Mouse (Mus musculus) midbrain, embryonic 14.5 days (tissue): ENCODE measurements at regions not wholly inside any gene's neighbourhood (a gene's known extent, or its start where the extent isn't known, plus 50 kb on each side); places are given as distances from the start of the nearest gene placed in this dataset.
A peak's percentile ranks its signal among the peaks of the same experiment; 100 is the strongest.
"Not testable (repeated sequence)": the region's sequence is repeated elsewhere in the genome, so short reads cannot be mapped to it uniquely, and the experiment has no call there.

Experiments used
- ATAC-seq: fragments of 200-750 bp; cut with Nextera tagmentation; 2 replicates; pipeline ENCODE4 v1.8.0; 2017; ENCODE audit warnings: moderate number of reproducible peaks, moderate library complexity; ENCODE audit not compliant: low FRiP score, low TSS enrichment
- DNase-seq: peaks from one replicate; pipeline ENCODE4 v3.0.0-alpha.2; 2015
- H3K27ac ChIP-seq: fragments of 300-500 bp; sonication (generic); replicated peaks from 2 replicates; pipeline ENCODE4 v1.5.1; 2014; ENCODE audit warnings: mild to moderate bottlenecking, low read depth, low read length, moderate library complexity
- H3K27me3 ChIP-seq: fragments of 300-500 bp; sonication (generic); 2 replicates; pipeline ENCODE4 v1.6.1; 2014; ENCODE audit warnings: low read length, control low read depth, mixed read lengths; ENCODE audit not compliant: control insufficient read depth, insufficient read depth
- H3K36me3 ChIP-seq: fragments of 300-500 bp; sonication (generic); 2 replicates; pipeline ENCODE4 v1.6.1; 2014; ENCODE audit warnings: low read length, control low read depth; ENCODE audit not compliant: control insufficient read depth, insufficient read depth
- H3K4me1 ChIP-seq: fragments of 300-500 bp; sonication (generic); 2 replicates; pipeline ENCODE4 v1.6.1; 2014; ENCODE audit warnings: mild to moderate bottlenecking, antibody characterized with exemption, low read length, control low read depth; ENCODE audit not compliant: control insufficient read depth, insufficient read depth
- H3K4me2 ChIP-seq: fragments of 300-500 bp; sonication (generic); 2 replicates; pipeline ENCODE4 v1.6.1; 2014; ENCODE audit warnings: mild to moderate bottlenecking, low read length, moderate library complexity
- H3K4me3 ChIP-seq: fragments of 300-500 bp; sonication (generic); replicated peaks from 2 replicates; pipeline ENCODE4 v1.5.1; 2014; ENCODE audit warnings: low read depth, low read length
- H3K9ac ChIP-seq: fragments of 300-500 bp; sonication (generic); replicated peaks from 2 replicates; pipeline ENCODE4 v1.6.1; 2014; ENCODE audit warnings: mild to moderate bottlenecking, low read length, moderate library complexity
- H3K9me3 ChIP-seq: fragments of 300-500 bp; sonication (generic); 2 replicates; pipeline ENCODE4 v1.6.1; 2016; ENCODE audit warnings: low read length, control low read depth, mixed read lengths; ENCODE audit not compliant: control insufficient read depth
- WGBS: fragments of 180-500 bp; shearing (Covaris S2); extraction: QIAGEN DNeasy Blood & Tissue Kit; methylation state at CpG from one replicate; pipeline ENCODE4 v1.1.7; 2014; 5-methylcytosine and 5-hydroxymethylcytosine counted together

DNA sequence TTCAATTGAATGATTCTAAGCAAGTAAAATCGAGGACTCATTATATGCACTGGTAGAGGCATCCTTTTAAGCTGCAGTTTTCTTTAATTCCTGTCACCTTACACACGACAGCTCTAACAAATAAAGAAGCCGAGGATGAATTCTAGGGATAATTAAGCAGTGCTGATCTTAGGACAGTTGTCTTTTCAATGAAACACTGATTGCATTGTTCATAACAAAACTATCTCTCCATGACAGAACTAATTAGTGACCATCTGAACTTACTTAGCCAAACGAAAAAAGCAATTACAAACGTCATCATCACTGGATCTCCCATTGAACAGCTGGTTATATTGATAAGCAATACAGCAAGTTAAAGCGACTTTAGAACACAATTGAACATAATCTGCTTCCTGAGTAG, 1579.7 kb upstream of the G6pd2 start:
- no peak overlapping the region for H3K27ac ChIP-seq
- H3K27me3 ChIP-seq = no peaks in the 10 kb centered on the region
- 25% methylated on average over 6 of the region's 6 CpGs for WGBS
- no peaks in the 10 kb centered on the region for H3K36me3 ChIP-seq
- no peaks in the 10 kb centered on the region for H3K4me1 ChIP-seq
- no peaks in the 10 kb centered on the region for H3K9me3 ChIP-seq
- H3K9ac ChIP-seq = no peak overlapping the region
- no peak; the same call in 1 of the 2 replicates for ATAC-seq
- no peak overlapping the region for H3K4me3 ChIP-seq
- DNase-seq = peak; percentile 20
- no peak overlapping the region for H3K4me2 ChIP-seq

DNA sequence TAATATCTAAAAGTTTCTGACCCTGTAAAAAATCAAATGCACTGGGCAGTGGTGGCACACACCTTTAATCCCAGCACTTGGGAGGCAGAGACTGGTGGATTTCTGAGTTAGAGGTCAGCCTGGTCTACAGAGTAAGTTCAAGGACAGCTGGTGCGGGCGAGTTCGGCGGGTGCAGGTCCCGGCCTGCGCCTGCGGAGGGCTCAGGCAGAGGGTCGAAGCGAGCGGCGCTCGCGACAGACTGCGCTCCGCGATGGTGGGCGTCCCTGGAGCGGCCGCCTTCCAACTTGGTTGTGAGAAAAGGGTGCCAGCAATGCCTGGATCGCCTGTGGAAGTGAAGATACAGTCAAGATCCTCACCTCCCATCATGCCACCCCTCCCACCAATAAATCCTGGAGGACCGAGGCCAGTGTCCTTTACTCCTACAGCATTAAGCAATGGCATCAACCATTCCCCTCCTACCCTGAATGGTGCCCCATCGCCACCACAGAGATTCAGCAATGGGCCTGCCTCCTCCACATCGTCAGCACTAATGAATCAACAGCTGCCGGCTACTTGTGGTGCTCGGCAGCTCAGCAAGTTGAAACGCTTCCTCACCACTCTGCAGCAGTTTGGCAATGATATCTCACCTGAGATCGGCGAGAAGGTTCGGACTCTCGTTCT, 1577.3 kb upstream of the G6pd2 start:
- 12% methylated on average over 30 of the region's 30 CpGs for WGBS
- not testable (repeated sequence) for H3K4me1 ChIP-seq, H3K36me3 ChIP-seq, H3K27ac ChIP-seq, H3K9me3 ChIP-seq, DNase-seq, H3K4me3 ChIP-seq, H3K27me3 ChIP-seq, H3K9ac ChIP-seq
- peak; percentile 73 for ATAC-seq
- H3K4me2 ChIP-seq = peak overlapping the region; percentile 38

- Histone ChIP-seq H3K27ac (no peak overlapping the region), H3K9ac (no peak overlapping the region), H3K27me3 (no peaks in the 10 kb centered on the region), H3K36me3 (no peaks in the 10 kb centered on the region), H3K4me2 (no peak overlapping the region), H3K4me3 (no peak overlapping the region), H3K4me1 (no peaks in the 10 kb centered on the region), H3K9me3 (no peaks in the 10 kb centered on the region)
- no peak for ATAC-seq
- 95% methylated on average over 2 of the region's 2 CpGs for WGBS
- DNase-seq = no peak
These were observed 1564.4 kb upstream of the G6pd2 start for GRCm38 (mm10) chr5:60244185-60244584.

DNA sequence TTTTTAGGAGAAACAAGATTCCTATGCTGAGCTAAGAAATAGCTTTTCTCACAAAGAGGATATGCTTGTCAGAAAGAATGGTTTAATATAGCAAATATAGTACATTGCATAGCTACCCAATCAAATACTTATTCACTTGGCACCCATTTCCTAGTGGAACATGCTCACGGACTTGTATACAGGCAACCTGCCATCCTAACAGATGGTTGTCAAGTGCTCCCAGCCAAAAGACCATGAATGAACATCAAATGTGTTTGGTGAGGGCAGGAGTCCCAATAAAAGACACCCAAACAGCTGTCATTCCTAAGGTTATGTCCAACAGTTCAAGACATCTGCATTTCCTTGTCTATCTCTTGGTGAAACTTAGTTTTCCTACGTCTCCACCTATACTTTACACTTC, 1531.9 kb upstream of the G6pd2 start:
- no peaks in the 10 kb centered on the region for H3K4me1 ChIP-seq
- no peak overlapping the region for H3K4me2 ChIP-seq
- H3K27me3 ChIP-seq = no peaks in the 10 kb centered on the region
- H3K9ac ChIP-seq = no peak overlapping the region
- DNase-seq (no peak), ATAC-seq (no peak)
- no peaks in the 10 kb centered on the region for H3K36me3 ChIP-seq
- WGBS = 92% methylated on average over 2 of the region's 2 CpGs
- no peak overlapping the region for H3K4me3 ChIP-seq
- H3K27ac ChIP-seq = no peak overlapping the region
- H3K9me3 ChIP-seq = no peaks in the 10 kb centered on the region
